Mouse (Mus musculus) olfactory bulb, adult 2 months (tissue): ENCODE results near the gene Myo18b. TPM values are rescaled to one million over a fixed set of nuclear protein-coding genes. Genes with fewer than 3 reads are reported as not detected.

Experiments used
- H3K27ac ChIP-seq: fragments of 200-500 bp; 2 replicates; pipeline ENCODE4 v1.5.1; 2012; ENCODE audit warnings: low read depth, low read length; ENCODE audit not compliant: insufficient read depth
- H3K4me1 ChIP-seq: fragments of 200-500 bp; 2 replicates; pipeline ENCODE4 v1.6.1; 2012; ENCODE audit warnings: low read length; ENCODE audit not compliant: control insufficient read depth, insufficient read depth
- H3K4me3 ChIP-seq: fragments of 200-500 bp; 2 replicates; pipeline ENCODE4 v1.5.1; 2012; ENCODE audit warnings: mild to moderate bottlenecking, low read depth, low read length, moderate library complexity; ENCODE audit not compliant: insufficient read depth
- CTCF ChIP-seq: fragments of 200-500 bp; IDR thresholded peaks from 2 replicates; pipeline ENCODE4 v1.5.1; 2012; ENCODE audit warnings: low read depth, mild to moderate bottlenecking, low read length, moderate library complexity; ENCODE audit not compliant: insufficient read depth
- POLR2A ChIP-seq: fragments of 200-500 bp; IDR thresholded peaks from 2 replicates; pipeline ENCODE4 v1.6.1; 2012; ENCODE audit warnings: mild to moderate bottlenecking, low read depth, low read length, moderate library complexity; ENCODE audit not compliant: insufficient read depth
- WGBS: fragments of 180-500 bp; shearing (Covaris S2); methylation state at CpG from one replicate; pipeline ENCODE4 v1.1.7; 2018; 5-methylcytosine and 5-hydroxymethylcytosine counted together
- polyA plus RNA-seq: library from polyadenylated mRNA; stranded (reverse); fragments of >200 nt; gene quantifications from 2 replicates; pipeline ENCODE4 v1.2.4, GENCODE M21; 2012; ENCODE audit warnings: low replicate concordance; ENCODE audit not compliant: missing spikeins, insufficient read depth, insufficient read length

Gene Myo18b
- polyA plus RNA-seq, 1 experiment, result not detected

DNA sequence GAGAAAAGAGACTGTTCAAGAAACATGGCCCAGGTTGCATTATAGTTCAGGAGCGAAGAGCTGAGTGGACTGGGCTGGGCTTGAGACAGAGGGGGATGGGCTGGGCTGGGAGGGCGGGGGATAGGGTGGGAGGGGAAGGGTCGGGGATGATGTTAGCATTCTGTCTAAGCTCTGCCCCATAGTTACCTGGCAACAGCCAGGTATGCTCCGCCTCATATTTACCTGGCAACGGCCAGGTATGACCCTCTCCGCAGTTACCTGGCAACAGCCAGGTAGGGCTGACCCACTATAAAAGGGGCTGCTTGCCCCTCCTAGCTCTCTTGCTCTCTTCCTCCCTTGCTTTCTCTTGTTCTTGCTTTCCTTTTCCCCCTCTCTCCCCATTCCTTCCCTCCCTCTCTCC lies 239.4 kb downstream of the Myo18b start:
- peaks cover 21% of the 10 kb centered on the region for H3K4me1 ChIP-seq
- no peak overlapping the region for H3K4me3 ChIP-seq
- 20% methylated on average over 5 of the region's 6 CpGs for WGBS
- H3K27ac ChIP-seq, result no peak overlapping the region
- TF ChIP-seq POLR2A, result no peak
- TF ChIP-seq CTCF, result no peak

- H3K4me3 ChIP-seq, result no peak overlapping the region
- peaks cover 21% of the 10 kb centered on the region for H3K4me1 ChIP-seq
- H3K27ac ChIP-seq, result no peak overlapping the region
- TF ChIP-seq CTCF, result no peak
- TF ChIP-seq POLR2A, result no peak
- WGBS, result 8% methylated on average over 15 of the region's 15 CpGs
Observed at GRCm38 (mm10) chr5:112655986-112656541, 240.1 kb downstream of the Myo18b start.

GRCm38 (mm10) chr5:112655529-112655928 lies 240.6 kb downstream of the Myo18b start:
- TF ChIP-seq POLR2A (no peak), CTCF (no peak)
- Histone ChIP-seq H3K27ac (no peak overlapping the region), H3K4me3 (no peak overlapping the region), H3K4me1 (peaks cover 17% of the 10 kb centered on the region)
- 19% methylated on average over 14 of the region's 14 CpGs for WGBS

DNA sequence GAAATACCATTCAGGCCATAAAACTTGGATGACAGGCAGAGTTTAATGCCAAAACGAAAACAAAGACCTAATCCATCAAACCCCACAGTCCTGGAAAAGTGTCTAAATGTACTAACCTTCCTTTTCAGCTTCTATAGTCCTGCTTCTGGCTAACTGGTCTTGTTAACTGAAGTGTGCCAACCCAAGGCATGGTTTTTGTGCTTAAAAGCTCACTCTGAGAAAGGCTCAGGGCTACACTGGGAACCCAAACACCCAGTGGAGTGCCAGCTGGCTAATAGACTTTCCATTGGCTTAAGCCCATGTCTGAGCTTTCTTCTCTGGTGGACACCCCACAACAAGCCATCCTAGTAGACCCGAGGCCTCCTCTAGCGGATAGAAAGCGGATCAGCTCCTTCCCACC lies 244.1 kb downstream of the Myo18b start:
- 75% methylated on average over 4 of the region's 4 CpGs for WGBS

GRCm38 (mm10) chr5:112649164-112649702 lies 246.9 kb downstream of the Myo18b start:
- Histone ChIP-seq H3K4me1 (peaks cover 9% of the 10 kb centered on the region), H3K27ac (no peak overlapping the region), H3K4me3 (no peak overlapping the region)
- TF ChIP-seq POLR2A, result no peak
- no peak for TF ChIP-seq CTCF
- 66% methylated on average over 6 of the region's 6 CpGs for WGBS

More for the DNA sequence above, 244.1 kb downstream of the Myo18b start:
- Histone ChIP-seq H3K27ac (no peak overlapping the region), H3K4me3 (no peak overlapping the region), H3K4me1 (peaks cover 22% of the 10 kb centered on the region)
- TF ChIP-seq POLR2A, result no peak
- TF ChIP-seq CTCF, result no peak

DNA sequence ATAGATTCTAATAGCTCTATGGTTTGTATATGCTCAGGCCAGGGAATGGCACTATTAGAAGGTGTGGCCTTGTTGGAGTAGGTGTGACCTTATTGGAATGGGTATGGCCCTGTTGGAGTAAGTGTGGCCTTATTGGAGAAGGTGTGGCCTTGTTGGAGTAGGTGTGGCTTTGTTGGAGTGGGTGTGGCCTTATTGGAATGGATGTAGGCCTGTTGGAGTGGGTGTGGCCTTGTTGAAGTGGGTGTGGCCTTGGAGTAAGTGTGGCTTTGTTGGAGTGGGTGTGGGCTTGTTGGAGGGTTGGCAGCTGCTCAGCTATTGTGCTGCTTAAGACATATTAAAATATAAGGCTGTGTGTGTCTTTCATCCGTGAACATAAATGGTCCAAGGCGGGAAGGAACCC lies 249.3 kb downstream of the Myo18b start:
- no peak overlapping the region for H3K27ac ChIP-seq
- H3K4me1 ChIP-seq, result peaks cover 20% of the 10 kb centered on the region
- TF ChIP-seq POLR2A (no peak), CTCF (no peak)
- no peak overlapping the region for H3K4me3 ChIP-seq
- WGBS, result 87% methylated on average over 2 of the region's 2 CpGs

DNA sequence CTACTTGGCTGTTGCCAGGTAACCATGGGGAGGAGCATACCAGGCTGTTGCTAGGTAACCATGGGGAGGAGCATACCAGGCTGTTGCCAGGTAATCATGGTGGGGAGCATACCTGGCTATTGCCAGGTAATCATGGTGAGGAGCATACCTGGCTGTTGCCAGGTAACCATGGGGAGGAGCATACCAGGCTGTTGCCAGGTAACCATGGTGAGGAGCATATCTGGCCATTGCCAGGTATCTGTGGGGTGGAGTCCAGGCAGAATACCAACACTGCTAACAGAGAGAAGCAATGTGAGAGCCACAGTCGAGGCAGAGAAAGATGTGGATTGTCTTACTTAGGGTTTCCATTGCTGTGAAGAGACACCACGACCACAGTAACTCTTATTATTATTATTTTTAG lies 250.6 kb downstream of the Myo18b start:
- H3K4me1 ChIP-seq, result peaks cover 20% of the 10 kb centered on the region
- 83% methylated on average over 2 of the region's 2 CpGs for WGBS
- H3K4me3 ChIP-seq, result no peak overlapping the region
- H3K27ac ChIP-seq, result no peak overlapping the region
- TF ChIP-seq CTCF, result no peak
- TF ChIP-seq POLR2A, result no peak

DNA sequence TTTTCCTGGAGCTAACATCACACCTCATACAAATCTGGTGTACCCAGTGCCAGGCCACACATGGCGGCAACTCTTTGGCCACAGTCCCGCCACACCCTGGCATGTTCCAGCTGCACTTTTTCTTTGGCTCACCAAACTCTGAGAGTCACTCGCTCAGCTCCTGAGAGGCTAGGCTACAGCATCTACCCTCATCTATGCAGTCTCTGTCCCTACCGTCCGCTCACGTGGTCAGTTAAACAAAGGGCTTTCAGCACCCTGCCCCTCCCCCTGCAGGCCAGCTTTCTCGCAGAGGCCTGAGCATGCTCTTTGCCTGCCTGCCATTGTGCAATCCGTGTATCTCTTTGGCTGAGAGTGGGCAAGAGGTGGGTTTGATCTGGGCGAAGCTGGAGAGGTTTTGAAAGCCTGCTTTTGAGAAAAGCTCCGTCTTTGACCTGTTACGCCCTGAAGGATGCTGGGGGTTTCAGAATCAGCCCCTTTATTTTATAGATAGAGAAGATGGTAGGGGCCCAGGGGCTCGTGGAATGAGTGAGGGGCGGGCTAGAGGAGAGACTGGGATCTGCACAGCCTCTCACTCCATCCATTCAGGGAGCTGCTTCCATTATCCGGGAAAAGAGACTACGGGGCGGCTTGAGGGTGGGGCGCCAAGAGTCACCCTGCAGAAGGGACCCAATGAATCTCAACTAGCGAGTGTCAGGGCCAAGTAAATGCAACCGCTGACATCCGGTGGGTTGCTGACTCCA lies 252.5 kb downstream of the Myo18b start:
- Histone ChIP-seq H3K4me3 (no peak overlapping the region), H3K27ac (no peak overlapping the region), H3K4me1 (peaks cover 15% of the 10 kb centered on the region; the same call in 1 of the 2 replicates)
- TF ChIP-seq CTCF (no peak), POLR2A (no peak)
- 49% methylated on average over 20 of the region's 20 CpGs for WGBS

DNA sequence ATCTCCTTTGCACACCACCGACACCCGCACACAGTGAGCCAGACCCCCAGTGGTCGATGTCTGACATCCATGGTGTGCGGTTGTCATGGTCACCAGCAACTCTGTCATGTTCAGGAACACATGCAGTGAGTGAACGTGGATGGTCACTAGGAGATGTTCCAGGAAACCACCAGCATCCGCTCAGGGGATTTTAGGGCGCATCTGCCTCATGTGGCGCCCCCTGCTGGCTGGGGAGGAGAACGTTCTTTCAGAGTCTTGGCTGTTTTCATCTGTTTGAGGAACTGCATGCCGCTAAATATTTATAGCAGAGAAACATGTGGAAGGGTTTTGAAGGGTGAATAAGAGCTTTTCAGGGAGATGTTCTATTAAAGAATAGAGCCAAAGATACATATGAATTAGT lies 253.4 kb downstream of the Myo18b start:
- 55% methylated on average over 10 of the region's 10 CpGs for WGBS
- TF ChIP-seq CTCF, result peak; percentile 53; the same call in 1 of the 2 replicates
- TF ChIP-seq POLR2A, result no peak
- no peak overlapping the region for H3K27ac ChIP-seq
- peaks cover 15% of the 10 kb centered on the region; the same call in 1 of the 2 replicates for H3K4me1 ChIP-seq
- no peak overlapping the region for H3K4me3 ChIP-seq
